Mouse (Mus musculus): ENCODE results near the gene Map3k13. TPM values are rescaled to one million over a fixed set of nuclear protein-coding genes. Genes with fewer than 3 reads are reported as not detected.

Gene Map3k13
- polyA plus RNA-seq, 1 experiment from 2014 or later = 7.0 TPM

GRCm38 (mm10) chr16:21814861-21815668 lies 20.9 kb downstream of the Map3k13 start:
- no peaks in the 10 kb centered on the region for H3K9me3 ChIP-seq
- WGBS = 67% methylated on average over 11 of the region's 11 CpGs
- no peak overlapping the region for H3K9ac ChIP-seq
- ATAC-seq (replicated peaks) = peak; percentile 52; the same call in 1 of the 2 replicates
- H3K36me3 ChIP-seq (replicated peaks) = no peaks in the 10 kb centered on the region; the same call in 1 of the 2 replicates
- H3K27ac ChIP-seq = no peak overlapping the region
- no peak overlapping the region for H3K4me3 ChIP-seq
- H3K4me1 ChIP-seq = no peaks in the 10 kb centered on the region
- no peak overlapping the region for H3K4me2 ChIP-seq
- no peaks in the 10 kb centered on the region for H3K27me3 ChIP-seq (replicated peaks)

GRCm38 (mm10) chr16:21815669-21816010 lies 21.5 kb downstream of the Map3k13 start:
- H3K27me3 ChIP-seq (replicated peaks) = no peaks in the 10 kb centered on the region
- no peak overlapping the region for H3K27ac ChIP-seq
- no peak overlapping the region for H3K4me2 ChIP-seq
- no peaks in the 10 kb centered on the region for H3K4me1 ChIP-seq
- ATAC-seq (replicated peaks) = 0 out of 2 replicates have a peak, but pooled peaks have one; percentile 14
- no peak overlapping the region for H3K4me3 ChIP-seq
- no peaks in the 10 kb centered on the region for H3K9me3 ChIP-seq
- no peak overlapping the region for H3K9ac ChIP-seq
- H3K36me3 ChIP-seq (replicated peaks) = no peaks in the 10 kb centered on the region
- 47% methylated on average over 7 of the region's 7 CpGs for WGBS

GRCm38 (mm10) chr16:21818132-21818531 lies 24.0 kb downstream of the Map3k13 start:
- Histone ChIP-seq H3K27ac (no peak overlapping the region), H3K9ac (no peak overlapping the region), H3K4me1 (no peaks in the 10 kb centered on the region), H3K4me2 (no peak overlapping the region), H3K9me3 (no peaks in the 10 kb centered on the region), H3K27me3 (replicated peaks) (no peaks in the 10 kb centered on the region), H3K4me3 (no peak overlapping the region), H3K36me3 (replicated peaks) (no peaks in the 10 kb centered on the region)
- no peak for ATAC-seq (replicated peaks)
- WGBS = 48% methylated on average over 9 of the region's 9 CpGs

- Histone ChIP-seq H3K4me2 (no peak overlapping the region), H3K27ac (no peak overlapping the region), H3K4me3 (no peak overlapping the region), H3K9ac (no peak overlapping the region), H3K27me3 (replicated peaks) (no peaks in the 10 kb centered on the region), H3K9me3 (no peaks in the 10 kb centered on the region), H3K36me3 (replicated peaks) (no peaks in the 10 kb centered on the region), H3K4me1 (no peaks in the 10 kb centered on the region)
- no peak for ATAC-seq (replicated peaks)
- 54% methylated on average over 8 of the region's 8 CpGs for WGBS
These were observed 24.5 kb downstream of the Map3k13 start for GRCm38 (mm10) chr16:21818629-21819028.

GRCm38 (mm10) chr16:21825612-21826031 lies 31.5 kb downstream of the Map3k13 start:
- no peaks in the 10 kb centered on the region for H3K9me3 ChIP-seq
- WGBS = 78% methylated on average over 9 of the region's 9 CpGs
- no peak overlapping the region for H3K9ac ChIP-seq
- no peaks in the 10 kb centered on the region for H3K36me3 ChIP-seq (replicated peaks)
- no peak overlapping the region for H3K27ac ChIP-seq
- H3K27me3 ChIP-seq (replicated peaks) = no peaks in the 10 kb centered on the region
- ATAC-seq (replicated peaks) = no peak
- H3K4me3 ChIP-seq = no peak overlapping the region
- no peak overlapping the region for H3K4me2 ChIP-seq
- no peaks in the 10 kb centered on the region for H3K4me1 ChIP-seq

- no peak overlapping the region for H3K9ac ChIP-seq
- WGBS = 87% methylated on average over 4 of the region's 4 CpGs
- no peak overlapping the region for H3K4me2 ChIP-seq
- no peaks in the 10 kb centered on the region for H3K9me3 ChIP-seq
- H3K27me3 ChIP-seq (replicated peaks) = no peaks in the 10 kb centered on the region
- no peaks in the 10 kb centered on the region for H3K4me1 ChIP-seq
- ATAC-seq (replicated peaks) = no peak
- H3K36me3 ChIP-seq (replicated peaks) = no peaks in the 10 kb centered on the region
- H3K27ac ChIP-seq = no peak overlapping the region
- no peak overlapping the region for H3K4me3 ChIP-seq
These were observed 33.0 kb downstream of the Map3k13 start for GRCm38 (mm10) chr16:21827153-21827552.

- 79% methylated on average over 4 of the region's 4 CpGs for WGBS
These were observed 33.4 kb downstream of the Map3k13 start for GRCm38 (mm10) chr16:21827581-21827980.

GRCm38 (mm10) chr16:21829711-21830110 lies 35.6 kb downstream of the Map3k13 start:
- 41% methylated on average over 5 of the region's 5 CpGs for WGBS
- Histone ChIP-seq H3K9me3 (no peaks in the 10 kb centered on the region), H3K4me1 (no peaks in the 10 kb centered on the region), H3K27me3 (replicated peaks) (no peaks in the 10 kb centered on the region), H3K9ac (no peak overlapping the region), H3K4me3 (no peak overlapping the region), H3K4me2 (no peak overlapping the region), H3K36me3 (replicated peaks) (no peaks in the 10 kb centered on the region), H3K27ac (no peak overlapping the region)
- ATAC-seq (replicated peaks) = no peak

More at GRCm38 (mm10) chr16:21827581-21827980, 33.4 kb downstream of the Map3k13 start:
- Histone ChIP-seq H3K9ac (no peak overlapping the region), H3K27ac (no peak overlapping the region), H3K4me3 (no peak overlapping the region), H3K27me3 (replicated peaks) (no peaks in the 10 kb centered on the region), H3K4me2 (no peak overlapping the region), H3K36me3 (replicated peaks) (no peaks in the 10 kb centered on the region), H3K9me3 (no peaks in the 10 kb centered on the region), H3K4me1 (no peaks in the 10 kb centered on the region)
- no peak for ATAC-seq (replicated peaks)

GRCm38 (mm10) chr16:21830784-21831183 lies 36.6 kb downstream of the Map3k13 start:
- Histone ChIP-seq H3K9me3 (no peaks in the 10 kb centered on the region), H3K27me3 (replicated peaks) (no peaks in the 10 kb centered on the region), H3K9ac (no peak overlapping the region), H3K36me3 (replicated peaks) (no peaks in the 10 kb centered on the region), H3K4me3 (no peak overlapping the region), H3K27ac (no peak overlapping the region), H3K4me1 (no peaks in the 10 kb centered on the region), H3K4me2 (no peak overlapping the region)
- 77% methylated on average over 6 of the region's 6 CpGs for WGBS
- no peak for ATAC-seq (replicated peaks)

GRCm38 (mm10) chr16:21831764-21832163 lies 37.6 kb downstream of the Map3k13 start:
- 87% methylated on average over 5 of the region's 5 CpGs for WGBS
- H3K9me3 ChIP-seq = no peaks in the 10 kb centered on the region
- no peaks in the 10 kb centered on the region for H3K36me3 ChIP-seq (replicated peaks)
- H3K4me3 ChIP-seq = no peak overlapping the region
- no peak for ATAC-seq (replicated peaks)
- no peak overlapping the region for H3K27ac ChIP-seq
- H3K4me2 ChIP-seq = no peak overlapping the region
- H3K4me1 ChIP-seq = no peaks in the 10 kb centered on the region
- H3K9ac ChIP-seq = no peak overlapping the region
- no peaks in the 10 kb centered on the region for H3K27me3 ChIP-seq (replicated peaks)

- WGBS = 63% methylated on average over 1 of the region's 1 CpGs
- Histone ChIP-seq H3K4me3 (no peak overlapping the region), H3K27me3 (replicated peaks) (no peaks in the 10 kb centered on the region), H3K4me1 (no peaks in the 10 kb centered on the region), H3K9me3 (no peaks in the 10 kb centered on the region), H3K27ac (no peak overlapping the region), H3K36me3 (replicated peaks) (no peaks in the 10 kb centered on the region), H3K9ac (no peak overlapping the region), H3K4me2 (no peak overlapping the region)
- no peak for ATAC-seq (replicated peaks)
These were observed 39.3 kb downstream of the Map3k13 start for GRCm38 (mm10) chr16:21833469-21833868.

GRCm38 (mm10) chr16:21833970-21834369 lies 39.8 kb downstream of the Map3k13 start:
- Histone ChIP-seq H3K9ac (no peak overlapping the region), H3K36me3 (replicated peaks) (no peaks in the 10 kb centered on the region), H3K4me2 (no peak overlapping the region), H3K4me3 (no peak overlapping the region), H3K4me1 (no peaks in the 10 kb centered on the region), H3K27ac (no peak overlapping the region), H3K27me3 (replicated peaks) (no peaks in the 10 kb centered on the region), H3K9me3 (no peaks in the 10 kb centered on the region)
- ATAC-seq (replicated peaks) = no peak
- 68% methylated on average over 10 of the region's 10 CpGs for WGBS

All from midbrain, embryonic 15.5 days (tissue).